Mouse (Mus musculus) mouse trophoblast stem cell (cell line): ENCODE results near the gene Ublcp1.
"Not testable (repeated sequence)": the region's sequence is repeated elsewhere in the genome, so short reads cannot be mapped to it uniquely, and the experiment has no call there.

Experiments
- in situ Hi-C, 2 experiments: fragments of 300-500 bp; cut with MseI, MboI; formaldehyde crosslinking; loops; 2 replicates in 1 of 2; 3 replicates in 1 of 2; pipeline ENCODE4 v1.15.1; 2025

The Ublcp1 gene

GRCm38 (mm10) chr11:44494643-44495323 is 24.5 kb upstream of the Ublcp1 start:
- in situ Hi-C loops: no loop called here

- in situ Hi-C loops: no loop called here
Measured at GRCm38 (mm10) chr11:44489117-44489516, 18.8 kb upstream of the Ublcp1 start.

GRCm38 (mm10) chr11:44485089-44485736 is 14.9 kb upstream of the Ublcp1 start:
- in situ Hi-C loops: no loop called here

GRCm38 (mm10) chr11:44480246-44480645 is 9.9 kb upstream of the Ublcp1 start:
- in situ Hi-C loops: no loop called here

- in situ Hi-C loops: no loop called here
Measured at GRCm38 (mm10) chr11:44478382-44478781, 8.1 kb upstream of the Ublcp1 start.

GRCm38 (mm10) chr11:44476445-44476844 is 6.1 kb upstream of the Ublcp1 start:
- in situ Hi-C loops: no loop called here

- in situ Hi-C loops: no loop called here
Measured at GRCm38 (mm10) chr11:44475467-44475866, 5.2 kb upstream of the Ublcp1 start.

- in situ Hi-C loops: no loop called here
Measured at GRCm38 (mm10) chr11:44471337-44471995, 1.2 kb upstream of the Ublcp1 start.

- in situ Hi-C loops: no loop called here
Measured at GRCm38 (mm10) chr11:44469646-44470431, 459 bp downstream of the Ublcp1 start.

GRCm38 (mm10) chr11:44468306-44468790 is 1.9 kb downstream of the Ublcp1 start:
- in situ Hi-C loops: no loop called here

GRCm38 (mm10) chr11:44466949-44467442 is 3.3 kb downstream of the Ublcp1 start:
- in situ Hi-C loops: no loop called here

GRCm38 (mm10) chr11:44461493-44461892 is 8.8 kb downstream of the Ublcp1 start:
- in situ Hi-C loops: no loop called here

- in situ Hi-C loops: no loop called here
Measured at GRCm38 (mm10) chr11:44453423-44453822, 16.9 kb downstream of the Ublcp1 start.

GRCm38 (mm10) chr11:44452016-44452415 is 18.3 kb downstream of the Ublcp1 start:
- in situ Hi-C loops: not testable (repeated sequence)

GRCm38 (mm10) chr11:44451046-44451445 is 19.3 kb downstream of the Ublcp1 start:
- in situ Hi-C loops: no loop called here

GRCm38 (mm10) chr11:44437786-44438185 is 32.5 kb downstream of the Ublcp1 start:
- in situ Hi-C loops: no loop called here

GRCm38 (mm10) chr11:44430036-44430435 is 40.3 kb downstream of the Ublcp1 start:
- in situ Hi-C loops: no loop called here

- in situ Hi-C loops: no loop called here
Measured at GRCm38 (mm10) chr11:44427951-44428350, 42.3 kb downstream of the Ublcp1 start.

GRCm38 (mm10) chr11:44425626-44426025 is 44.7 kb downstream of the Ublcp1 start:
- in situ Hi-C loops: no loop called here

- in situ Hi-C loops: no loop called here
Measured at GRCm38 (mm10) chr11:44425006-44425405, 45.3 kb downstream of the Ublcp1 start.

GRCm38 (mm10) chr11:44423955-44424354 is 46.3 kb downstream of the Ublcp1 start:
- in situ Hi-C loops: no loop called here

- in situ Hi-C loops: no loop called here
Measured at GRCm38 (mm10) chr11:44423261-44423660, 47.0 kb downstream of the Ublcp1 start.
